Mouse (Mus musculus) embryonic facial prominence, embryonic 13.5 days (tissue): ENCODE results near the gene BC029722. TPM values are rescaled to one million over a fixed set of nuclear protein-coding genes. Genes with fewer than 3 reads are reported as not detected.

Source experiments
- ATAC-seq: fragments of 200-750 bp; cut with Nextera tagmentation; 2 replicates; pipeline ENCODE4 v1.8.0; 2017; ENCODE audit warnings: low read depth; ENCODE audit not compliant: insufficient number of reproducible peaks, insufficient read depth, low FRiP score, low TSS enrichment
- H3K27ac ChIP-seq: fragments of 300-500 bp; sonication (generic); 2 replicates; pipeline ENCODE4 v1.5.1; 2015; ENCODE audit warnings: moderate library complexity, mild to moderate bottlenecking, inconsistent platforms
- H3K27me3 ChIP-seq: fragments of 300-500 bp; sonication (generic); 2 replicates; pipeline ENCODE4 v1.6.1; 2015; ENCODE audit warnings: mild to moderate bottlenecking, inconsistent platforms
- H3K36me3 ChIP-seq: fragments of 300-500 bp; sonication (generic); 2 replicates; pipeline ENCODE4 v1.6.1; 2015; ENCODE audit warnings: mild to moderate bottlenecking, inconsistent platforms
- H3K4me1 ChIP-seq: fragments of 300-500 bp; sonication (generic); 2 replicates; pipeline ENCODE4 v1.6.1; 2015; ENCODE audit warnings: inconsistent platforms
- H3K4me2 ChIP-seq: fragments of 300-500 bp; sonication (generic); 2 replicates; pipeline ENCODE4 v1.6.1; 2015; ENCODE audit warnings: moderate library complexity, mild to moderate bottlenecking, inconsistent platforms
- H3K4me3 ChIP-seq: fragments of 300-500 bp; sonication (generic); 2 replicates; pipeline ENCODE4 v1.5.1; 2015; ENCODE audit warnings: mild to moderate bottlenecking, inconsistent platforms
- H3K9ac ChIP-seq: fragments of 300-500 bp; sonication (generic); 2 replicates; pipeline ENCODE4 v1.6.1; 2015; ENCODE audit warnings: mild to moderate bottlenecking, inconsistent platforms
- H3K9me3 ChIP-seq: fragments of 300-500 bp; sonication (generic); 2 replicates; pipeline ENCODE4 v1.6.1; 2016; ENCODE audit warnings: inconsistent platforms
- WGBS: fragments of 180-500 bp; shearing (Covaris S2); methylation state at CpG from one replicate; pipeline ENCODE4 v1.1.7; 2015; ENCODE audit warnings: mixed read lengths; 5-methylcytosine and 5-hydroxymethylcytosine counted together
- polyA plus RNA-seq: library from polyadenylated mRNA; unstranded; fragments of >200 nt; fragmentation: Nextera tagmentation; extraction: Ambion mirVana; gene quantifications from 2 replicates; pipeline ENCODE4 v1.2.1, GENCODE M21; 2015

The BC029722 gene
- polyA plus RNA-seq = 16.6 and 17.5 TPM in 2 replicates

- ATAC-seq = no peak
- H3K4me1 ChIP-seq = peaks cover 13% of the 10 kb centered on the region
Measured at GRCm38 (mm10) chr2:155819392-155819448, at the start of gene BC029722. Gene BC029722 (minus strand): TSS chr2:155819426.

GRCm38 (mm10) chr2:155868320-155868719 lies 49.1 kb upstream of the BC029722 start:
- H3K27me3 ChIP-seq = no peaks in the 10 kb centered on the region
- no peaks in the 10 kb centered on the region for H3K9me3 ChIP-seq
- no peak overlapping the region for H3K9ac ChIP-seq
- H3K4me1 ChIP-seq = peaks cover 13% of the 10 kb centered on the region
- H3K4me3 ChIP-seq = no peak overlapping the region
- no peak overlapping the region for H3K4me2 ChIP-seq
- peaks cover 44% of the 10 kb centered on the region for H3K36me3 ChIP-seq
- 89% methylated on average over 8 of the region's 8 CpGs for WGBS
- no peak overlapping the region for H3K27ac ChIP-seq
- ATAC-seq = no peak

More at GRCm38 (mm10) chr2:155819392-155819448, at the start of gene BC029722:
- Histone ChIP-seq H3K9me3 (no peaks in the 10 kb centered on the region), H3K36me3 (peaks cover 47% of the 10 kb centered on the region), H3K27ac (peak within 1 kb of the TSS; percentile 75), H3K4me2 (peak within 1 kb of the TSS; percentile 96), H3K9ac (peak within 1 kb of the TSS; percentile 87), H3K4me3 (peak within 1 kb of the TSS; percentile 72), H3K27me3 (no peaks in the 10 kb centered on the region)

GRCm38 (mm10) chr2:155863301-155863867 lies 44.2 kb upstream of the BC029722 start:
- peaks cover 5% of the 10 kb centered on the region for H3K4me1 ChIP-seq
- peaks cover 30% of the 10 kb centered on the region for H3K36me3 ChIP-seq
- H3K4me2 ChIP-seq = 0 out of 2 replicates have a peak overlapping the region, but pooled peaks have one; percentile 5
- 53% methylated on average over 11 of the region's 11 CpGs for WGBS
- H3K27me3 ChIP-seq = no peaks in the 10 kb centered on the region
- ATAC-seq = no peak
- no peak overlapping the region for H3K4me3 ChIP-seq
- H3K27ac ChIP-seq = no peak overlapping the region
- H3K9me3 ChIP-seq = no peaks in the 10 kb centered on the region
- H3K9ac ChIP-seq = no peak overlapping the region

GRCm38 (mm10) chr2:155862573-155863300 lies 43.5 kb upstream of the BC029722 start:
- no peak overlapping the region for H3K27ac ChIP-seq

GRCm38 (mm10) chr2:155861581-155861980 lies 42.4 kb upstream of the BC029722 start:
- Histone ChIP-seq H3K36me3 (peaks cover 22% of the 10 kb centered on the region), H3K27me3 (no peaks in the 10 kb centered on the region), H3K4me1 (peaks cover 5% of the 10 kb centered on the region), H3K27ac (no peak overlapping the region), H3K4me2 (no peak overlapping the region), H3K9ac (no peak overlapping the region), H3K4me3 (no peak overlapping the region), H3K9me3 (no peaks in the 10 kb centered on the region)
- WGBS = 93% methylated on average over 6 of the region's 6 CpGs
- no peak for ATAC-seq

More at GRCm38 (mm10) chr2:155862573-155863300, 43.5 kb upstream of the BC029722 start:
- 69% methylated on average over 13 of the region's 13 CpGs for WGBS
- Histone ChIP-seq H3K9ac (no peak overlapping the region), H3K9me3 (no peaks in the 10 kb centered on the region), H3K4me1 (peaks cover 5% of the 10 kb centered on the region), H3K27me3 (no peaks in the 10 kb centered on the region), H3K4me3 (no peak overlapping the region), H3K36me3 (peaks cover 27% of the 10 kb centered on the region), H3K4me2 (0 out of 2 replicates have a peak overlapping the region, but pooled peaks have one; percentile 5)
- no peak for ATAC-seq

- WGBS = 82% methylated on average over 7 of the region's 7 CpGs
- Histone ChIP-seq H3K9me3 (no peaks in the 10 kb centered on the region), H3K4me3 (no peak overlapping the region), H3K4me1 (peaks cover 5% of the 10 kb centered on the region), H3K4me2 (no peak overlapping the region), H3K36me3 (peaks cover 29% of the 10 kb centered on the region), H3K27me3 (no peaks in the 10 kb centered on the region), H3K9ac (no peak overlapping the region), H3K27ac (no peak overlapping the region)
- ATAC-seq = no peak
Measured at GRCm38 (mm10) chr2:155860102-155860501, 40.9 kb upstream of the BC029722 start.

- Histone ChIP-seq H3K4me3 (no peak overlapping the region), H3K9ac (no peak overlapping the region), H3K4me1 (no peaks in the 10 kb centered on the region), H3K9me3 (no peaks in the 10 kb centered on the region), H3K36me3 (peaks cover 72% of the 10 kb centered on the region), H3K27ac (no peak overlapping the region), H3K27me3 (no peaks in the 10 kb centered on the region), H3K4me2 (no peak overlapping the region)
- WGBS = 71% methylated on average over 5 of the region's 5 CpGs
- no peak for ATAC-seq
Measured at GRCm38 (mm10) chr2:155852536-155852935, 33.3 kb upstream of the BC029722 start.

- H3K9ac ChIP-seq = no peak overlapping the region
- H3K27me3 ChIP-seq = no peaks in the 10 kb centered on the region
- H3K4me2 ChIP-seq = no peak overlapping the region
- ATAC-seq = no peak
- no peaks in the 10 kb centered on the region for H3K4me1 ChIP-seq
- H3K36me3 ChIP-seq = peaks cover 78% of the 10 kb centered on the region
- WGBS = 85% methylated on average over 7 of the region's 7 CpGs
- no peaks in the 10 kb centered on the region for H3K9me3 ChIP-seq
- no peak overlapping the region for H3K27ac ChIP-seq
- H3K4me3 ChIP-seq = no peak overlapping the region
Measured at GRCm38 (mm10) chr2:155850120-155850519, 30.9 kb upstream of the BC029722 start.

- Histone ChIP-seq H3K27me3 (no peaks in the 10 kb centered on the region), H3K9ac (no peak overlapping the region), H3K36me3 (peaks cover 83% of the 10 kb centered on the region), H3K4me2 (no peak overlapping the region), H3K4me3 (no peak overlapping the region), H3K4me1 (no peaks in the 10 kb centered on the region), H3K27ac (no peak overlapping the region), H3K9me3 (no peaks in the 10 kb centered on the region)
- 60% methylated on average over 7 of the region's 7 CpGs for WGBS
- ATAC-seq = no peak
Measured at GRCm38 (mm10) chr2:155849464-155849863, 30.2 kb upstream of the BC029722 start.

GRCm38 (mm10) chr2:155848291-155848690 lies 29.1 kb upstream of the BC029722 start:
- ATAC-seq = no peak
- Histone ChIP-seq H3K4me2 (no peak overlapping the region), H3K9ac (no peak overlapping the region), H3K4me1 (no peaks in the 10 kb centered on the region), H3K9me3 (no peaks in the 10 kb centered on the region), H3K4me3 (no peak overlapping the region), H3K36me3 (peaks cover 73% of the 10 kb centered on the region), H3K27me3 (no peaks in the 10 kb centered on the region), H3K27ac (no peak overlapping the region)
- 31% methylated on average over 6 of the region's 6 CpGs for WGBS

- Histone ChIP-seq H3K27me3 (no peaks in the 10 kb centered on the region), H3K4me2 (no peak overlapping the region), H3K4me1 (no peaks in the 10 kb centered on the region), H3K27ac (no peak overlapping the region), H3K9me3 (no peaks in the 10 kb centered on the region), H3K36me3 (peaks cover 61% of the 10 kb centered on the region), H3K4me3 (no peak overlapping the region), H3K9ac (no peak overlapping the region)
- ATAC-seq = no peak
- 83% methylated on average over 8 of the region's 8 CpGs for WGBS
Measured at GRCm38 (mm10) chr2:155846930-155847329, 27.7 kb upstream of the BC029722 start.

GRCm38 (mm10) chr2:155838961-155839360 lies 19.7 kb upstream of the BC029722 start:
- H3K27ac ChIP-seq = no peak overlapping the region
- ATAC-seq = no peak
- H3K9me3 ChIP-seq = no peaks in the 10 kb centered on the region
- H3K4me3 ChIP-seq = no peak overlapping the region
- no peaks in the 10 kb centered on the region for H3K36me3 ChIP-seq
- peaks cover 8% of the 10 kb centered on the region for H3K27me3 ChIP-seq
- H3K4me1 ChIP-seq = no peaks in the 10 kb centered on the region
- H3K9ac ChIP-seq = no peak overlapping the region
- no peak overlapping the region for H3K4me2 ChIP-seq
- 80% methylated on average over 4 of the region's 4 CpGs for WGBS
